Mouse (Mus musculus) spleen, adult 12 weeks (tissue): Measurements from ENCODE around the gene Cideb.

Experiments
- DNase-seq: peaks from one replicate; pipeline ENCODE4 v3.0.0; 2022; ENCODE audit warnings: low spot score

The Cideb gene

GRCm38 (mm10) chr14:55721700-55722437, 36.4 kb downstream of the Cideb start, which contains the start of gene Rabggta:
Rabggta (minus strand) TSS chr14:55722263.
- DNase-seq: peak; percentile 91

- no peak for DNase-seq
Observed at GRCm38 (mm10) chr14:55721076-55721475, 37.2 kb downstream of the Cideb start.

- DNase-seq: no peak
Observed at GRCm38 (mm10) chr14:55720666-55721065, 37.6 kb downstream of the Cideb start.

GRCm38 (mm10) chr14:55719737-55720136, 38.5 kb downstream of the Cideb start:
- DNase-seq: no peak

- DNase-seq: no peak
Observed at GRCm38 (mm10) chr14:55716884-55717283, 41.4 kb downstream of the Cideb start.

GRCm38 (mm10) chr14:55716271-55716670, 42.0 kb downstream of the Cideb start:
- DNase-seq: no peak

GRCm38 (mm10) chr14:55714893-55715292, 43.4 kb downstream of the Cideb start:
- no peak for DNase-seq

- DNase-seq: no peak
Observed at GRCm38 (mm10) chr14:55713729-55714122, 44.5 kb downstream of the Cideb start, which contains the start of gene Tgm1. Tgm1 (minus strand) TSS chr14:55713926.

- no peak for DNase-seq
Observed at GRCm38 (mm10) chr14:55713007-55713728, 45.1 kb downstream of the Cideb start.

- DNase-seq: no peak
Observed at GRCm38 (mm10) chr14:55711786-55712185, 46.5 kb downstream of the Cideb start.

- no peak for DNase-seq
Observed at GRCm38 (mm10) chr14:55709509-55709908, 48.7 kb downstream of the Cideb start.

- no peak for DNase-seq
Observed at GRCm38 (mm10) chr14:55707397-55707796, 50.9 kb downstream of the Cideb start.

- DNase-seq: no peak
Observed at GRCm38 (mm10) chr14:55706051-55706600, 52.1 kb downstream of the Cideb start.
